Mouse (Mus musculus) heart, adult 18-20 months (tissue): ENCODE results near the gene Rnf168. TPM values are rescaled to one million over a fixed set of nuclear protein-coding genes. Genes with fewer than 3 reads are reported as not detected.

Experiments
- DNase-seq, 2 experiments: peaks; one replicate each; pipeline ENCODE4 v3.0.0; 2021 to 2022; ENCODE audit warnings: mixed read lengths in 1 of 2
- microRNA-seq, 2 experiments: library from miRNA; unstranded; fragments of <30 nt; microRNA quantifications; one replicate each; pipeline ENCODE4 v1.2.0; 2022
- total RNA-seq, 2 experiments: library from RNA; stranded (reverse); gene quantifications; 2 replicates each; pipeline ENCODE4 v1.2.3; 2021

The Rnf168 gene
- total RNA-seq, 2 experiments from 2014 or later: 12.6 to 12.8 TPM

GRCm38 (mm10) chr16:32312859-32313258 is 35.6 kb downstream of the Rnf168 start:
- no peak for DNase-seq

DNA sequence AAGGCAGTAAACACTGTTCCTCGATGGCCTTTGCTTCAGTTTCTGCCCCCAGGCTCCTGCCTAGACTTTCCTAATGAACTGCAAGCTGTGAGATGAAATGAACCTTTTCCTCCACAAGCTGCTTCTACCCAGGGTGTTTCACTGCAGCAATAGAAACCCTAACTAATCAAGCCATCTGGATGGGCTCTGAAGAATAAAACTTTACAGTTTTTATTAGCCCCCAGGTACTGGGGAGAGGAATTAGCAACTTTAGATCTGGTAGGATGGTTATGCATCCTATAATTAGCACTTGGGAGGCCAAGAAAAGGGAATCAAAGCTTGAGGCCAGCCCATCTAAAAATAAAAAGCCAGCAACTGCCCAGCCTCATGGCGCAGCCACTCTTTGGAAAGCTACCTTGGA is 39.3 kb downstream of the Rnf168 start:
- no peak for DNase-seq

- DNase-seq: no peak
These were observed 46.7 kb downstream of the Rnf168 start for GRCm38 (mm10) chr16:32323953-32324352.

DNA sequence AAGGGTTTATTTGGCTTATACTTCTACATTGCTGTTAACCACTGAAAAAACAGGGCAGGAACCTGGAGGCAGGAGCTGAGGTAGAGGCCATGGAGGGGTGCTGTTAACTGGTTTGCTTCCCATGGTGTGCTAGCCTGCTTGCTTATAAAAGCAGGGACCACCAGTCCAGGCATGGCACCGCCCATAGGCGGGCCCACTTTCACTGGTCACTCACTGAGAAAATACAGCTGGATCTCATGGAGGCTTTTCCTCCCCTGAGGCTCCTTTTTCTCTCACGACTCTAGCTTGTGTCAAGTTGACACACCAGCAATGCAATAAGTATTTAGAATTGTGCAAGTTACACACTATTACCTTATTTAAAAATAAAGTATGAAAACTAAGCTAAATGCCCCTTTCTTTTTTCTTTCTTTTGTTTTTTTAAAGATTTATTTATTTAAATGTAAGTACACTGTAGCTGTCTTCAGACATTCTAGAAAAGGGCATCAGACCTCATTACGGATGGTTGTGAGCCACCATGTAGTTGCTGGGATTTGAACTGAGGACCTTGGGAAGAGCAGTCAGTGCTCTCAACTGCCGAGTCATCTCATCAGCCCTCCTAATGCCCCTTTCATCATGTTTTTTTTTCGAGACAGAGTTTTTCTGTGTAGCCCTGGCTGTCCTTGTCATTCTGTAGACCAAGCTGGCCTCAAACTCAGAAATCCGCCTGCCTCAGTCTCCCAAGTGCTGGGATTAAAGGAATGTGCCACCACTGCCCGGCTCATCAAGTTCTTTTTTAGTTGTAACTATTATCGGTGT is 53.8 kb downstream of the Rnf168 start:
- no peak for DNase-seq

DNA sequence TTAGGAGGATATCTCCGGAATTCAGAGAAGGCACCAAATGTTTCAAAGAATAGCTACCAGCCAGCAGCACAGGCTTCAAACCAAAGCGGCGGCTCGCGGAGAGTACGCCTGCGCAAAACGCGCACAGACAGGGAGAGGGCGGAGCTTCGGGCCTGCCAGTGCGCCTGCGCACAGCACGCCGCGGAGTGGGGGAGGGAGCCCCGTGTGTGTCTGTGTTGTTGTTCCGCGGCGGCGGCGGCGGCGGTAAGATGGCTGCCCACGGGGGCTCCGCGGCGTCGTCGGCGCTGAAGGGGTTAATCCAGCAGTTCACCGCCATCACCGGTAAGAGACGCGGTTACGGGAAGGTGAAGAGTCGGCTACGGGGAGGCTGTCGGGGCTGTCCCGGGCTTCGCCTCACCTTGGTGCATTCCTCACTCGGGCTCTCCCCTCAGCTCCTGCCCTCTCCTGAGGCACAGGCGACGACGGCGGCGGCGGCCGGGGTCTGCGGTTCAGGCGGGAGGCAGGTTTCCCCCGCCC is 54.8 kb downstream of the Rnf168 start, which contains the start of gene Ubxn7:
TSS of gene Ubxn7 (plus strand) at position 218 of the 516 bp plus-strand sequence.
- DNase-seq: peak; percentile 98 to 99

DNA sequence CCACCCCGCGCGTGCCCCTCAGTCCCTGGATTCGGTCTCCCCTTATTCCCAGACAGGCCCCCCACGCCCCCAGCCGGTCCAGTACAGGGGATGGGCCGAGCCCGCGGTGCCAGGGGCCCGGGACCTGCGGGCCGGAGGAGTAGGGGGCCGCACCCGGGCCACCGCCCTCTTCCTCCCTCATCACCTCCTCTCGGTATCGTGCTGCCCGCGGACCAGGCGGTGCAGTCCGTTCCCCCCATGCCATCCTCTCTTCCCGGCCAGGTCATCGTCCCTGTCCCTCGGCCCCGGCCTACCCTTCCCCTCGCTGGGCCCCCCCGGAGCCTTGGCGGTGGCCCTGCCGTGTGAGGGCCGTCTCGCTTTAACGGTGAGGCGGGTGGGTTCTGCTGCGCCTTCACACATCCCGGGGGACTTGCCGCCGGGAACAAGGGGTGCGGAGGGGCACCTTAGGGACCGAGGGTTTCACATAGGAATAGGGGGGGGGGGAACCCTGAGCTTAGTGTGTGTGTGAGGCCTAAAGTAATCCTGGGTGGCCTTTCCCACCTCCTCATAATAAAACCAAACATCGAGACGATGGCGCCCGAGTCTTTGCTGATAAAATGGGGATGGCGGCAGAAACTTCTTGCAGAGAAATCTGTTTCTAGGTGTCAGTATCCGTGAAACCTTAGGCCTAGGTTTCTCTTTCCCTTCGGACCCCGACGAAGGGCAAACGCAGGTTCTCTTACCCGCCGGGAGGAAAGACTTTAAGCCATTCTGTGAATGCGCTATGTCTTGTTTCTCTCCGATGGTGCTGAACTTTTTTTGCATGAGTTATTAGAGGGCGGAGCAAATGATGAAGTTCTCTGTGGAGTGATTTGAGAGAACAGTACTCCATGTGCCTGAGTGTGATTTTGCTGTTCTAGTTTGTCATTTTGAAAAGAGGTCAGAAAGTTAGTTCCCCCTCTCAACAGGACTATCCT is 55.6 kb downstream of the Rnf168 start:
- DNase-seq: peak; percentile 65 to 68

DNA sequence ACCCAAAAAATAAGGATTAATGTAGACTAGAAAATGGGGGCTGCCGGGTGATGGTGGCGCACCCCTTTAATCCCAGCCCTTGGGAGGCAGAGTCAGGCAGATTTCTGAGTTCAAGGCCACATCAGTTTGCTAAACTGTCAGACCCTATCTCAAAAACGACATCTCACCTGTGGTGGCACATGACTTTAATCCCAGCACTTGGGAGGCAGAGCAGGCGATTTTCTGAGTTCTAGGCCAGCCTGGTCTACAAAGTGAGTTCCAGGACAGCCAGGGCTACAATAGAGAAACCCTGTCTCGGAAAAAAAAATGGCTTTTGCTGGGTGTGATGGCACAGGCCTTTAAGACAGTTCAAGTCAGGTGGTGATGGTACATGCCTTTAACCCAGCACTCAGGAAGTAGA is 57.9 kb downstream of the Rnf168 start:
- no peak for DNase-seq

DNA sequence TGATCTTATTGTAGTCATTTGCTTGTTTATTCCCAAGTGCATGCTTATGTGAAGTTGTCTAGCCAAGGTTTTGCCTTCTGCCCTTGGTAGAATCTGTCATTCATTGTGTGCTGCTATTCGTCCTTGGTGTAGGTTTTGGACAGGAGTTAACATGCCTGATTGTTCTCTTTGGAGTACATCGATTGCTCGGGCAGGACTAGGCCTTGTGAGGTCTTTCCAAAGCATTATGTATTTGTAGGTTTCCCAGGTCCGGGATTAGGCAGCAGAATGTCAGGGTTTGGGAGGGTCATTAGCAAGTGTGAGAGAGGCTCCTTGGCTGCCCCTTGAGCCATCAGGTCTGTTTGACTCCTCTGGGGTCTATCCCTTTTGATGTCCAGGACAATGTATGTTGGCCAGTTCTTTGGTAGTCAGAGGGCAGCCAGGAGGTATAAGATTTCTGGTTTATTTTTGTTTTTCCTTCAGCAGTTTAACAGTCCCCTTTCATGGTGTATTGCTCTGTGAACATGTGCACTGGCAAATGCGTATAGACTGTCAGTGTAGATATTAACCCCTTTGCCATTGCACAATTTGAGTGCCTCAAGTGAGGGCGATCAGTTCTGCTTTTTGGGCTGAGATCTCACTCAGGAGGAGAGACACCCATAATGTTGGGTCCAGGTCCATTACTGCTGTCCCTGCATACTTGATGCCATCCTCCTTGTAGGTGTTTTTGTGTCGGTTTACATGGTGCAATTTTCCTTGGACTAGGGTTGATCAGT is 58.9 kb downstream of the Rnf168 start:
- DNase-seq: peak; percentile 13 to 26

DNA sequence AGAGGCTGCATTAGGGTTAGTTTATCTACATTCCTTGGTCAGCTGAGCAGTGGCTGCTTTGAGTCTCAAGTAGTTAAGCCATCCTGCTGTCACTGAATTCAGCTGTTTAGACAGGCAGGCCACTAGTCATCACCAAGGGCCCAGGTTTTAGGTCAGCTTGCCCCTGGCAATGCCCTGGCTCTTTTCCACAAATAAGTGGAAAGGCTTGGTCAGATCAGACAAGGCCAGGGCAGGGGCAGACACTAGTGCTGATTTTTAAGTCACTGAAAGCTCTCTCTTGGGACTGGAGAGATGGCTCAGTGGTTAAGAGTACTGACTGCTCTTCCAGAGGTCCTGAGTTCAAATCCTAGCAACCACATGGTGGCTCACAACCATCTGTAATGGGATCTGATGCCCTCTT is 59.7 kb downstream of the Rnf168 start:
- no peak for DNase-seq

GRCm38 (mm10) chr16:32340451-32340850 is 63.2 kb downstream of the Rnf168 start:
- DNase-seq: no peak

DNA sequence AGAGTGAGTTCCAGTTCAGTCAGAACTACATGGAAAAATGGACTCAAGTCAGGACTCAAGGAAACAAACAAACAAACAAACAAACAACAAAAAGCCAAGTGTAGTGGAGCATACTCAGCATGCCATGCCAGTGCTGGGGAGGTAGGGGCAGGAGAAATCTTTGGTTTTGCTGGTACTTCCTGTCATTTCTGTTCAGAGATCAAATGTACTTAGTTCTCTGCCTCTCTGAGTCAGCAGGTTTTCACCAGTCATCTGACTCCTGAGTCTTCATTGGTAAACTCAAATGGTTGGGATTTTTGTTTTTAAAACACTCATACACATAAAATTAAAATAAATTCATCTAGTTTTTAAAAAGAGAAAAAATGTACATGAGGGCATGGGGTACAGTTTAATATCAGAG is 68.3 kb downstream of the Rnf168 start:
- DNase-seq: no peak

DNA sequence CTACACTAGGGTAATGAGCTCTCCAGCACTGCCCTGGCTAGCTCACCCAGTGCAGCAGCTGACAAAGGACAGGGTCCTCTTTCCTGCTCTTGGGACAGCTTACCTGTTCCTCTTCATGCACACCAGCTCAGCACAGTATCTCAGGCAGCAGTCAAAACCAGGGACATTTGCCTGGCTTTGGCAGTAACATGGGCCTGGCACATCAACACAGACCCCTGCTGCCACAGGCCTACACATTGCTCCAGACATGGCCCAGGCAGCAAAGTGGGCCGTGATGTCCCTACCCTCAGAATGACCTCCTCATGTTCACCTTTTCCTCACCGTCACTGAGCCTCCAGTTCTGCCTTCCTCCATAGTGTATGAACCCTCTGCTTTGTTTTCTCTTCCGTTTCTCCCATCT is 73.5 kb downstream of the Rnf168 start:
- DNase-seq: peak in 1 of 2 experiments; percentile 11

Small RNA genes within 50 kb of the gene (microRNA-seq; reads per million reads assigned to microRNA genes)
- gene Mir1946a: 0 reads per million in 2 experiments

Other genes with a start within 250 kb of the Rnf168 start
- 10 to 100 TPM; 26.5 to 27.1 TPM for gene Pak2, start 198.1 kb upstream of the Rnf168 start, total RNA-seq
- 10 to 100 TPM; 16.7 to 16.9 TPM for gene Pigx, start 177.7 kb upstream of the Rnf168 start, total RNA-seq
- 10 to 100 TPM; 10.1 to 10.4 TPM for gene Cep19, start 177.7 kb upstream of the Rnf168 start, total RNA-seq
- 1 to 10 TPM; 3.6 to 4.9 TPM for gene Nrros, start 111.9 kb upstream of the Rnf168 start, total RNA-seq
- not detected for gene Bex6, start 97.6 kb upstream of the Rnf168 start, total RNA-seq
- 10 to 100 TPM; 12.1 to 12.6 TPM for gene Fbxo45, start 30.3 kb upstream of the Rnf168 start, total RNA-seq
- gene Wdr53, start 30.2 kb upstream of the Rnf168 start, total RNA-seq: 1 to 10 TPM; 6.9 to 7.4 TPM
- 10 to 100 TPM; 22.5 to 25.3 TPM for gene Smco1, start 6.0 kb upstream of the Rnf168 start, total RNA-seq
- gene Ubxn7, start 54.8 kb downstream of the Rnf168 start, total RNA-seq: 10 to 100 TPM; 22.4 to 28.3 TPM
- gene Tm4sf19, start 123.0 kb downstream of the Rnf168 start, total RNA-seq: not detected
- gene Tctex1d2, start 142.2 kb downstream of the Rnf168 start, total RNA-seq: 1 to 10 TPM; 5.1 to 6.8 TPM
- 100 to 1,000 TPM; 121 to 128 TPM for gene Pcyt1a, start 153.5 kb downstream of the Rnf168 start, total RNA-seq
- gene Slc51a, start 210.4 kb downstream of the Rnf168 start, total RNA-seq: under 1 TPM; 0.32 to 0.85 TPM
- gene Zdhhc19, start 218.8 kb downstream of the Rnf168 start, total RNA-seq: not detected